Mouse (Mus musculus) limb, embryonic 14.5 days (tissue): ENCODE data around the gene Cryba2. TPM values are rescaled to one million over a fixed set of nuclear protein-coding genes. Genes with fewer than 3 reads are reported as not detected.

ENCODE experiments used
- ATAC-seq: fragments of 200-750 bp; cut with Nextera tagmentation; 2 replicates; pipeline ENCODE4 v1.8.0; 2017; ENCODE audit warnings: low read depth, moderate number of reproducible peaks, moderate TSS enrichment; ENCODE audit not compliant: low FRiP score
- DNase-seq: peaks from one replicate; pipeline ENCODE4 v3.0.0-alpha.2; 2015; ENCODE audit warnings: low spot score
- H3K27ac ChIP-seq: fragments of 300-500 bp; sonication (generic); replicated peaks from 2 replicates; pipeline ENCODE4 v1.5.1; 2014; ENCODE audit warnings: low read depth, mild to moderate bottlenecking, low read length, moderate library complexity, mixed read lengths
- H3K27me3 ChIP-seq: fragments of 300-500 bp; sonication (generic); 2 replicates; pipeline ENCODE4 v1.6.1; 2014; ENCODE audit warnings: low read length, mixed read lengths; ENCODE audit not compliant: control insufficient read depth, insufficient read depth
- H3K36me3 ChIP-seq: fragments of 300-500 bp; sonication (generic); 2 replicates; pipeline ENCODE4 v1.6.1; 2014; ENCODE audit warnings: mild to moderate bottlenecking, low read length, moderate library complexity, mixed read lengths; ENCODE audit not compliant: control insufficient read depth, insufficient read depth
- H3K4me1 ChIP-seq: fragments of 300-500 bp; sonication (generic); 2 replicates; pipeline ENCODE4 v1.6.1; 2014; ENCODE audit warnings: antibody characterized with exemption, low read length, mixed read lengths; ENCODE audit not compliant: control insufficient read depth, insufficient read depth
- H3K4me2 ChIP-seq: fragments of 300-500 bp; sonication (generic); replicated peaks from 2 replicates; pipeline ENCODE4 v1.6.1; 2014; ENCODE audit warnings: low read depth, mild to moderate bottlenecking, low read length, moderate library complexity; ENCODE audit not compliant: severe bottlenecking
- H3K4me3 ChIP-seq: fragments of 300-500 bp; sonication (generic); replicated peaks from 2 replicates; pipeline ENCODE4 v1.5.1; 2014; ENCODE audit warnings: low read length
- H3K9ac ChIP-seq: fragments of 300-500 bp; sonication (generic); 2 replicates; pipeline ENCODE4 v1.6.1; 2014; ENCODE audit warnings: mild to moderate bottlenecking, low read depth, low read length, moderate library complexity; ENCODE audit not compliant: severe bottlenecking
- H3K9me3 ChIP-seq: fragments of 300-500 bp; sonication (generic); 2 replicates; pipeline ENCODE4 v1.6.1; 2016; ENCODE audit warnings: low read length; ENCODE audit not compliant: control insufficient read depth
- POLR2A ChIP-seq: fragments of 200-500 bp; IDR thresholded peaks from 2 replicates; pipeline ENCODE4 v1.8.0; 2012; ENCODE audit warnings: inconsistent platforms, mild to moderate bottlenecking, moderate library complexity, borderline replicate concordance; ENCODE audit not compliant: insufficient read depth, insufficient read length; ENCODE audit errors: extremely low read depth
- WGBS: fragments of 180-500 bp; shearing (Covaris S2); extraction: QIAGEN DNeasy Blood & Tissue Kit; methylation state at CpG from one replicate; pipeline ENCODE4 v1.1.7; 2014; 5-methylcytosine and 5-hydroxymethylcytosine counted together
- polyA plus RNA-seq, 2 experiments: library from polyadenylated mRNA; depleted of rRNA in 1 of 2; stranded (reverse) in 1 of 2; unstranded in 1 of 2; fragments of >200 nt; fragmentation: Nextera tagmentation in 1 of 2; extraction: Ambion mirVana in 1 of 2; gene quantifications; 2 replicates each; pipeline versions ENCODE4 v1.2.1 to v1.2.3; 2012 to 2014

Cryba2 gene
- polyA plus RNA-seq, 2 experiments: not detected

DNA sequence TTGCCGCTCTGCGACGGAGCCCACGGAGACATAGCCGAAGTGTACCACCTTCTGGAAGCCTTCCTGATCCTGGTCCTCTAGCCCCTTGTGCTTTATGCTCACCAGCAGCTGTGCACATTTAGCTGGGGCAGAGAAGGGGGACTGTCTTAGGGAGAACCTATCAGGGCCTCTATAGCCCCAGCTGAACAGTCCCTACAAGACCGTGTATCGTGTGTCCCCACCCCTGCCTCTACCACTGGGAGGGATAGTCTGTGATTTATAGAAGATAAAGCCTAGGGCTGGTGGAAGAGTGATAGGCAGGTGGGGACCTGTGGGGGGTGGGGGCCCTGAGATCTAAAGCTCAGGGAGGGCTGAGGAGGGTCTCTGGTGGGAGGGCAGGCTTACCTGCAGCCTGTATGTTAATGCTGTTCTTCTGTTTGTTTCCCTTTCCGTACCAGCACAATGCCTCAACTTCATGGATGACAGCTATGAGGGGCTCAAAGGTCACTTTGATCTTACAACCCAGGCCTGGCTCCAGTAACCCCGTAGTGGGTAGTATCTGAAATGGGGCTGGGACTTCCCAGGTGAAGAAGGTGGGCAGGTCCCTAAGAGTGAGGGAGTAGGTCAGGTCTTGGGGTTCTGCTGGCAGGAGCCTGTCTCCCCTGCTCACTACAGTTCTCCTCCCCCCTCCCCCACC is 34.8 kb upstream of the Cryba2 start:
- Histone ChIP-seq H3K4me2 (no peak overlapping the region), H3K9ac (no peak overlapping the region), H3K27ac (no peak overlapping the region), H3K27me3 (no peaks in the 10 kb centered on the region), H3K9me3 (no peaks in the 10 kb centered on the region), H3K4me1 (no peaks in the 10 kb centered on the region), H3K4me3 (no peak overlapping the region), H3K36me3 (no peaks in the 10 kb centered on the region)
- WGBS: 77% methylated on average over 9 of the region's 9 CpGs
- DNase-seq: no peak
- no peak for TF ChIP-seq POLR2A
- ATAC-seq: no peak

DNA sequence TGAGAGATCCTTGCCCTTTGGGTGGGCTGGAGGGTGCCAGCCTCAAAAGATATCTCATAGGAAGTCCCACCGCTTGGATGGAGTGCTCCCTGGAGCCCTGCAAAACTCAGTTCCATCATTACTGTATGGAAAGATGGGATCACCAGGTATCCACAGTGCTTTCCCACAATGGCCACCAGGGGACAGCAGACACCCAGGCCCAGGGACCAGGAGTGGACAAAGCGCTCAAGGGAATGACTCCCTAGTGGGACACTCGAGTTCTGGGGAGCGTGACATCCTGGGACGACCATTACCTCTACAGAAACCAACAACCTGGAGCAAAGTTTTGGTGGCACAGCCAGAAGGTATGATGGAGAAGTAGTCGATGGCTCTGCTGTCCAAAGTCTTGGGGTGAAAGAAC is 33.8 kb upstream of the Cryba2 start:
- Histone ChIP-seq H3K27me3 (no peaks in the 10 kb centered on the region), H3K9me3 (no peaks in the 10 kb centered on the region), H3K4me3 (no peak overlapping the region), H3K4me2 (no peak overlapping the region), H3K4me1 (no peaks in the 10 kb centered on the region), H3K36me3 (no peaks in the 10 kb centered on the region), H3K27ac (no peak overlapping the region), H3K9ac (no peak overlapping the region)
- WGBS: 33% methylated on average over 6 of the region's 6 CpGs
- TF ChIP-seq POLR2A: no peak
- DNase-seq (no peak), ATAC-seq (no peak)

DNA sequence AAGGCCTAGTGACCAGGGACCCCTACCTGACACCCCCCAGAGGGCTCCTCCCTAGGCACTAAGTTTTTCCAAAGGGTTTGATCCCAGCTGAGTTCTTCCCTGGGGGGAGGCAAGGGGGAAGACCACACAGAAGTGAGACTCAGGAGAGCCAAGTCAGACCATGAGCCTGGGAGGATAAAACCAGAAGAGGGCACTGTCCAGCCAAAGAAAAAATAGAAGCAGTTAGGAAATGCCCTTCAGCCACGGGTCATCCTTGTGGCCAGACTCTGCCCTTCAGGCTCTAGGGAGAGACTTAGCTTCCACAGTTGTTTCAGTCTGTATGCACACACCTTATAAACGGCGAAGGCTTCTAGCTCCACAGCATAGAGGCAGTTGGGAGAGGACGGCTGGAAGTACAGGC is 31.5 kb upstream of the Cryba2 start:
- Histone ChIP-seq H3K4me3 (no peak overlapping the region), H3K9me3 (no peaks in the 10 kb centered on the region), H3K36me3 (no peaks in the 10 kb centered on the region), H3K27me3 (no peaks in the 10 kb centered on the region), H3K27ac (no peak overlapping the region), H3K4me2 (no peak overlapping the region), H3K9ac (no peak overlapping the region), H3K4me1 (no peaks in the 10 kb centered on the region)
- TF ChIP-seq POLR2A: no peak
- DNase-seq (no peak), ATAC-seq (no peak)
- 64% methylated on average over 4 of the region's 4 CpGs for WGBS

DNA sequence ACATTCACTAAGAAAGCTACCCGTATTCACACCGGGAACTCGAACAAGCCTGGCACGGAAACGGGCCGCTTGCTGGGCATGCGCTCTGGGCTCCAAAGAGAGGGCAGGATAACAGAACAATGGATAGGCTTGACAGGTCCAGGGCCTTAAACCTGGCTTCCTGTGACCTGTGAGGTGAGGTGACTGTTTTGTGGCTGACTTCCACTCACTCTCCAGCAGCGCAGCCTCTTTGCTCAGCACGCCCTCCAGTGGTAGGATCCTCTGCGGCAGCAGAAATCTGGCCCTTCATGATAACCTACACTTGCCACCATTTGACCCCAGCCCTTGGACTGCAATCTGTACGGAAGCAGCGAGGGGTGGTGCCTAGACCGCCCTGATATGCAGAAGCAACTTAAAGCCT is 22.8 kb upstream of the Cryba2 start:
- Histone ChIP-seq H3K9me3 (no peaks in the 10 kb centered on the region), H3K4me2 (no peak overlapping the region), H3K27me3 (no peaks in the 10 kb centered on the region), H3K4me1 (no peaks in the 10 kb centered on the region), H3K4me3 (no peak overlapping the region), H3K9ac (no peak overlapping the region), H3K36me3 (no peaks in the 10 kb centered on the region), H3K27ac (no peak overlapping the region)
- 30% methylated on average over 13 of the region's 13 CpGs for WGBS
- ATAC-seq (no peak), DNase-seq (no peak)
- TF ChIP-seq POLR2A: no peak

DNA sequence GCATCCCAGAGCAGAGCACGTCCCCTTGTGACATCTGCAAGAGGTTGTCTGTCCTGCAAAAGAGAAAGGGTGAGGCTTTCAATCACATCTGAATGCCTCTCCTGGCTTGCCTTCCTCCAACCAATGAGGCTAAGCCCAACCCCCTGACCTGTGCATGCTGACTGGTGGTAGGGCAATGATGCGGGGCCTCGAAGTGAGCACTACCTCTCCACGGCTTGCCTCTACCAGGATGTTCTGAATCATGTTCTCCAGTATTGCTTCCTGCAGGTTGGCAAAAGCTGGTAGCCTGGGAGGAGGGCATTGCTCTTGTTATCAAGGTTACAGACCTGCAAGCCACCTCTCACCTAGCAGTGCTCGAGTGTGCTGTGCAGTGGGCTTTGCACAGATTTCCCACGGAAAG is 9.2 kb upstream of the Cryba2 start:
- Histone ChIP-seq H3K27ac (no peak overlapping the region), H3K9ac (no peak overlapping the region), H3K36me3 (no peaks in the 10 kb centered on the region), H3K9me3 (no peaks in the 10 kb centered on the region), H3K4me1 (0 out of 2 replicates have a peak, but pooled peaks cover 9% of the 10 kb centered on the region), H3K4me3 (no peak overlapping the region), H3K4me2 (no peak overlapping the region), H3K27me3 (peaks cover 47% of the 10 kb centered on the region)
- DNase-seq (no peak), ATAC-seq (no peak)
- TF ChIP-seq POLR2A: no peak
- 18% methylated on average over 6 of the region's 6 CpGs for WGBS
